Mouse (Mus musculus) heart, postnatal 25 days (tissue): ENCODE measurements around the gene Cttnbp2nl. TPM values are rescaled to one million over a fixed set of nuclear protein-coding genes. Genes with fewer than 3 reads are reported as not detected.

ENCODE experiments used
- DNase-seq: peaks from one replicate; pipeline ENCODE4 v3.0.0; 2022; ENCODE audit warnings: low spot score
- intact Hi-C: fragments of 180-260 bp; cut with DNase I; formaldehyde crosslinking; loops from one replicate; pipeline ENCODE4 v1.15.1; 2025
- total RNA-seq, 2 experiments: library from RNA; stranded (reverse); gene quantifications; 2 replicates each; pipeline ENCODE4 v1.2.3; 2021

Gene Cttnbp2nl
- total RNA-seq, 2 experiments from 2014 or later, result 18.9 to 20.1 TPM

DNA sequence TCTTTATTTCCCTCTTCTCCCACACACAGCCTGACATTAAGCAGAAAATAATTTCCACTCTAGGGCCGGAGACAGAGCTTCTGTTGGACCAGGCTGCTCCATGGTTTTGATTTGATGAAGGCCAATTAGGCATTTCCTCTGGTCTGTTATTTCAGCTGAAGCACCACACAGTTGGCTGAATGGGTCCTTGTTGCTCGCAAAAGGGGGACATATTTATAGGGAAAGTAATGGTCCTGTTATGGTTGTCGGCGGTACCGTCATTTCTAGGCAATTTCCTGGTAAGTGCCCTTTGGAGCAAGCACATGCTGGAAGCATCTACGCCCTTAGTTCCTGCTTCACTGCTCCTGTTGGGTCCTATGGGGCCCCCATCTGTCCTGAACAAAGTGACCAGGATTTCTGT lies 8.0 kb upstream of the Cttnbp2nl start:
- DNase-seq, result no peak
- intact Hi-C loops, result loop anchor here (5.0 kb wide), 2 partner anchors 289 to 349 kb away; no protein-coding TSS in a partner anchor

DNA sequence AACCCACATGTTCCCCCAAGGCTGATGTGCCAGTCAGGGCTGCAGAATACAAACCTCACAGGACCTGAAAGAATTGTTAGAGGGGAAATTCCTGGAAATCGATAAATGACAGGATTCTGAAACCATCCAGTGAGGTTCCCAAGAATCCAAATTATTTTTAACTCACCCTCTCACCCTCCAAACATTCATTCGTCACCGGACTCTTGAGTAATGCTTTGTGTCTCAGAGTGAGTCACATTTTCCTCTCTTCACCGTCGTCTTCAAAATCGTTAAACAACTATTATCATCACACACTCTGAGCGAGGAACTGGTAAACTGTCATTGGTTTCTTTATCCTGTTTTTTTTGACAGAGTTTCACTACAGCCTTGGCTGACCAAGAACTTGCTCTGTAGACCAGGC lies 7.0 kb upstream of the Cttnbp2nl start:
- intact Hi-C loops, result loop anchor here (1.0 to 5.0 kb wide), 5 partner anchors 68 to 348 kb away; partner anchors contain the start of gene Rhoc
- DNase-seq, result no peak

GRCm38 (mm10) chr3:105058627-105059513 lies 5.9 kb upstream of the Cttnbp2nl start:
- intact Hi-C loops, result loop anchor here (1.0 to 5.0 kb wide), 3 partner anchors 67 to 272 kb away; partner anchors contain the start of gene Rhoc
- DNase-seq, result peak; percentile 69

- no peak for DNase-seq
- intact Hi-C loops, result loop anchor here (5.0 kb wide), 2 partner anchors 188 to 268 kb away; partner anchors contain the start of gene Rhoc
These were observed 2.7 kb upstream of the Cttnbp2nl start for GRCm38 (mm10) chr3:105055666-105056065.

GRCm38 (mm10) chr3:105054952-105055351 lies 2.0 kb upstream of the Cttnbp2nl start:
- intact Hi-C loops, result loop anchor here (5.0 kb wide), 2 partner anchors 188 to 268 kb away; partner anchors contain the start of gene Rhoc
- DNase-seq, result peak; percentile 85

GRCm38 (mm10) chr3:105053698-105054001 lies 704 bp upstream of the Cttnbp2nl start:
- no peak for DNase-seq
- intact Hi-C loops, result loop anchor here (2.0 kb wide), 1 partner anchor 37 kb away; no protein-coding TSS in a partner anchor

- intact Hi-C loops, result loop anchor here (2.0 kb wide), 1 partner anchor 36 kb away; no protein-coding TSS in a partner anchor
These were observed 592 bp downstream of the Cttnbp2nl start for GRCm38 (mm10) chr3:105052171-105052936.

GRCm38 (mm10) chr3:105051103-105051502 lies 1.8 kb downstream of the Cttnbp2nl start:
- intact Hi-C loops, result loop anchor here (2.0 kb wide), 1 partner anchor 14 kb away; no protein-coding TSS in a partner anchor
- DNase-seq, result no peak

More at GRCm38 (mm10) chr3:105052171-105052936, 592 bp downstream of the Cttnbp2nl start:
- no peak for DNase-seq

DNA sequence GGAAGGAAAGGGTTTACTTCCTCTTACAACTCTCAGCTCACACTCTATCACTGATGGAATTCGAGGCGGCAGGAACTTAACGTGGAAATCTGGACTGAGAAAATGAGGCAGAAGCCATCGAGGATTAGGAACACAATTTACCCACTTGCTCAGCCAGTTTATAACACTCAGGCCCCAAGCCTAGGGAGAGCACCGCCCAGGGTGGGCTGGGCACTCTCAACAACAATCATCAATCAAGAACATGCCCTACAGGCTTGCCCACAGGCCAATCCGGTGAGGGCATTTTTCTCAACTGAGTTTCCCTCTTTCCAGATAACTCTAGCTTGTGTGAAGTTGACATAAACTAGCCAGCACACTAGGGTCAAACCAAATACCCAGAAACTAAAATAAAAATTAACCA lies 3.1 kb downstream of the Cttnbp2nl start:
- intact Hi-C loops, result loop anchor here (2.0 kb wide), 1 partner anchor 13 kb away; no protein-coding TSS in a partner anchor
- DNase-seq, result no peak

- intact Hi-C loops, result no loop called here
- peak; percentile 66 for DNase-seq
These were observed 5.3 kb downstream of the Cttnbp2nl start for GRCm38 (mm10) chr3:105047616-105048015.

GRCm38 (mm10) chr3:105046870-105047269 lies 6.1 kb downstream of the Cttnbp2nl start:
- intact Hi-C loops, result no loop called here
- no peak for DNase-seq

GRCm38 (mm10) chr3:105043746-105044145 lies 9.2 kb downstream of the Cttnbp2nl start:
- intact Hi-C loops, result no loop called here
- no peak for DNase-seq

- no peak for DNase-seq
These were observed 11.8 kb downstream of the Cttnbp2nl start for GRCm38 (mm10) chr3:105040983-105041625.

DNA sequence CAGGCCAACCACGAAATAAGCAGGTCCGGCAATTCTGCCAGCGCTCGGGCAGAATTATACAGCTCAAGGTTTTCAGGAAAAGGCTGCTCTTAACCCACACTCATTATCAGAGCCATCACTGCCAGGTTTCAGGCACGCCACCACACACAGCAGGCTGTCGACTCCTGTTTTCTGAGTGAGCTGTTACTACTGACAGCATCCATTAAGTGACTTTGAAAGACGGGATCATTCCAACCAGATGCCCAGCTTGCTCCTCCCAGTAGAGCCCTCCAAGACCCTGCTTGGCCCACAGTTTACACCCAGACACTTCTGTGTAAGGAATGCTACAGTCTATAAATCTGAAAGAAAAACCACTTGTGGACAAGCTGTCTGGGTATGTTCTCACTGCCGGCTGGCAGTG lies 12.9 kb downstream of the Cttnbp2nl start:
- DNase-seq, result no peak
- intact Hi-C loops, result no loop called here

More at GRCm38 (mm10) chr3:105040983-105041625, 11.8 kb downstream of the Cttnbp2nl start:
- intact Hi-C loops, result no loop called here

- DNase-seq, result no peak
- intact Hi-C loops, result loop anchor here (2.0 kb wide), 1 partner anchor 13 kb away; no protein-coding TSS in a partner anchor
These were observed 15.6 kb downstream of the Cttnbp2nl start for GRCm38 (mm10) chr3:105037240-105037770.

DNA sequence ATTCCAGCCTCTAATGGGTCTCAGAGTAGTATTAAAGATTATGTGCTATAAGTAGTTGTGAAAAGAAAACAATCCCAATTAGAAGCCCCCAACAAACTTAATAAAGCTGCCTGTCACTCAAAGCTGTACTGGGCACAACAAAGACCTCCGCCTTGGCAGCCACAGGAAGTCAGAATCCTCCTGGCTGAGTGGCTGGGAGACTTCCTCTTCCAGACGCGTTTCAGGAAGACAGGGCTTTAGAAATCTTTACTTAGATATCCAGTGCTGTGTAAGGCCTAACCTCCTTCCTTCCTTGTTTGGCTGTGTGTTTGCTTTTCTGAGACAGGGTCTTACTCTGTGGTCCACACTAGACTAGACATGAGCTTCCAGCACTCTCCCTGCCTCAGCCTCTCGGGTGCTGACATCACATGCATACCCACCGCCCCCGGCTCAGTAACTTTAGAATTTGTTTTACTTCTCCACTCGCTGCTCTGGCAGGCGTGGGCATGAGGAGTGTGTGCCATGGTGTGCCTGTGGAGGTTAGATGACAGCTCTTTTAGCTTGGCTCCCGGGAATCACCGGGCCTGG lies 16.6 kb downstream of the Cttnbp2nl start:
- intact Hi-C loops, result loop anchor here (2.0 kb wide), 1 partner anchor 14 kb away; no protein-coding TSS in a partner anchor
- DNase-seq, result no peak

DNA sequence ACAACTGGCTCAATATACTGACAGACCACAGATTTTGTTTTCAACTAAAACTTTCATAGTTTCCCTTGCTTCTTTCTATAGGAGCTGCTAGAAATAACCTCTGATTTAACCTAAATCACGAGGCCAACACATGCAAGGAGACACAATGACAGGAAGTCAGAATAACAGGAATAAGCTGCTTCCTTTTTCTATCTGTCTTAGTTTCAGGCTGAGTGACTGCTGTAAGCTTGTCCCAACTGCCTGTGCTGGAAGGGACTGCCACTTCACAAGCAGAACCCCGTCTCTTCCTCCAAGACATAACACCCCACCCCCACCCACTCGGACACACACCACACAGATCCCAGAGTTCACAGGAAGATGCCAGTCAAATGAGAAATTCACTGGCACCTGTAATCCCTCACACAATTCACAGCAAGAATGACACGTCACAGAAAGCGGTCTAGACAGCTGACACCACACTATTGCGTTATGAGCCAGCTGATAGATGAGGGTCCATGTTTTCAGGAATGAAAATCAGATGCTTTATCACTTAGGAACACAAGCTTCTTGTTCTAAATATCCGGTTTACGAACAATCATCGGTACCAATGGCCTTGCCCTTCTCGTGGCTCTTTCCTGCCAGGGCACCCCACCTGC lies 29.5 kb downstream of the Cttnbp2nl start:
- intact Hi-C loops, result no loop called here
- no peak for DNase-seq

GRCm38 (mm10) chr3:105019826-105020692 lies 32.9 kb downstream of the Cttnbp2nl start:
- DNase-seq, result peak; percentile 55
- intact Hi-C loops, result no loop called here
